Mouse (Mus musculus) neural tube, embryonic 11.5 days (tissue): ENCODE measurements at regions not wholly inside any gene's neighbourhood (a gene's known extent, or its start where the extent isn't known, plus 50 kb on each side); places are given as distances from the start of the nearest gene placed in this dataset.

Experiments
- ATAC-seq: fragments of 200-750 bp; cut with Nextera tagmentation; 2 replicates; pipeline ENCODE4 v1.8.0; 2017; ENCODE audit warnings: moderate number of reproducible peaks, mild to moderate bottlenecking, moderate TSS enrichment, moderate library complexity; ENCODE audit not compliant: insufficient read depth, low FRiP score, low TSS enrichment
- DNase-seq: peaks from one replicate; pipeline ENCODE4 v3.0.0-alpha.2; 2015; ENCODE audit warnings: low spot score
- H3K27ac ChIP-seq: fragments of 300-500 bp; sonication (generic); 2 replicates; pipeline ENCODE4 v1.5.1; 2014; ENCODE audit warnings: low read depth, mild to moderate bottlenecking, low read length
- H3K27me3 ChIP-seq: fragments of 300-500 bp; sonication (generic); 2 replicates; pipeline ENCODE4 v1.6.1; 2014; ENCODE audit warnings: mild to moderate bottlenecking, low read length, mixed read lengths; ENCODE audit not compliant: control insufficient read depth, insufficient read depth
- H3K36me3 ChIP-seq: fragments of 300-500 bp; sonication (generic); 2 replicates; pipeline ENCODE4 v1.6.1; 2014; ENCODE audit warnings: mild to moderate bottlenecking, low read length, moderate library complexity, mixed read lengths; ENCODE audit not compliant: control insufficient read depth, insufficient read depth
- H3K4me1 ChIP-seq: fragments of 300-500 bp; sonication (generic); 2 replicates; pipeline ENCODE4 v1.6.1; 2014; ENCODE audit warnings: low read length, mixed read lengths; ENCODE audit not compliant: control insufficient read depth, insufficient read depth
- H3K4me2 ChIP-seq: fragments of 300-500 bp; sonication (generic); 2 replicates; pipeline ENCODE4 v1.6.1; 2014; ENCODE audit warnings: low read depth, mild to moderate bottlenecking, moderate library complexity
- H3K4me3 ChIP-seq: fragments of 300-500 bp; sonication (generic); 2 replicates; pipeline ENCODE4 v1.5.1; 2014; ENCODE audit warnings: low read depth, low read length
- H3K9ac ChIP-seq: fragments of 300-500 bp; sonication (generic); 2 replicates; pipeline ENCODE4 v1.6.1; 2014; ENCODE audit warnings: mild to moderate bottlenecking, low read length
- H3K9me3 ChIP-seq: fragments of 300-500 bp; sonication (generic); 2 replicates; pipeline ENCODE4 v1.6.1; 2016; ENCODE audit warnings: low read length; ENCODE audit not compliant: control insufficient read depth
- WGBS: fragments of 180-500 bp; shearing (Covaris S2); extraction: QIAGEN DNeasy Blood & Tissue Kit; methylation state at CpG from one replicate; pipeline ENCODE4 v1.1.7; 2014; 5-methylcytosine and 5-hydroxymethylcytosine counted together

- no peaks in the 10 kb centered on the region for H3K36me3 ChIP-seq
- ATAC-seq (no peak), DNase-seq (no peak)
- H3K27me3 ChIP-seq = no peaks in the 10 kb centered on the region
- H3K27ac ChIP-seq = no peak overlapping the region
- H3K4me3 ChIP-seq = no peak overlapping the region
- no peaks in the 10 kb centered on the region for H3K9me3 ChIP-seq
- 0 out of 2 replicates have a peak, but pooled peaks cover 5% of the 10 kb centered on the region for H3K4me1 ChIP-seq
- H3K4me2 ChIP-seq = no peak overlapping the region; the same call in 1 of the 2 replicates
- 23% methylated on average over 9 of the region's 9 CpGs for WGBS
- H3K9ac ChIP-seq = no peak overlapping the region
Measured at GRCm38 (mm10) chr2:106431637-106432199, 261.4 kb upstream of the Mpped2 start.

GRCm38 (mm10) chr2:106436136-106436535 lies 256.9 kb upstream of the Mpped2 start:
- ATAC-seq (no peak), DNase-seq (no peak)
- H3K27ac ChIP-seq = no peak overlapping the region
- H3K4me3 ChIP-seq = no peak overlapping the region
- 0 out of 2 replicates have a peak, but pooled peaks cover 3% of the 10 kb centered on the region for H3K4me1 ChIP-seq
- H3K9me3 ChIP-seq = no peaks in the 10 kb centered on the region
- H3K4me2 ChIP-seq = no peak overlapping the region
- 36% methylated on average over 2 of the region's 2 CpGs for WGBS
- no peaks in the 10 kb centered on the region for H3K27me3 ChIP-seq
- H3K9ac ChIP-seq = no peak overlapping the region
- H3K36me3 ChIP-seq = no peaks in the 10 kb centered on the region

- no peak overlapping the region for H3K4me3 ChIP-seq
- no peaks in the 10 kb centered on the region for H3K27me3 ChIP-seq
- H3K36me3 ChIP-seq = no peaks in the 10 kb centered on the region
- 84% methylated on average over 7 of the region's 7 CpGs for WGBS
- H3K9ac ChIP-seq = no peak overlapping the region
- no peak overlapping the region for H3K4me2 ChIP-seq
- ATAC-seq (no peak), DNase-seq (no peak)
- H3K4me1 ChIP-seq = no peaks in the 10 kb centered on the region
- H3K9me3 ChIP-seq = no peaks in the 10 kb centered on the region
- no peak overlapping the region for H3K27ac ChIP-seq
Measured at GRCm38 (mm10) chr2:106454310-106454974, 238.6 kb upstream of the Mpped2 start.

GRCm38 (mm10) chr2:106455039-106455438 lies 238.0 kb upstream of the Mpped2 start:
- H3K9ac ChIP-seq = no peak overlapping the region
- no peak overlapping the region for H3K4me2 ChIP-seq
- no peak overlapping the region for H3K4me3 ChIP-seq
- no peaks in the 10 kb centered on the region for H3K4me1 ChIP-seq
- WGBS = 89% methylated on average over 4 of the region's 4 CpGs
- H3K36me3 ChIP-seq = no peaks in the 10 kb centered on the region
- no peaks in the 10 kb centered on the region for H3K9me3 ChIP-seq
- ATAC-seq = no peak
- H3K27me3 ChIP-seq = no peaks in the 10 kb centered on the region
- no peak overlapping the region for H3K27ac ChIP-seq
- no peak for DNase-seq

GRCm38 (mm10) chr2:106455972-106456371 lies 237.1 kb upstream of the Mpped2 start:
- no peaks in the 10 kb centered on the region for H3K4me1 ChIP-seq
- no peaks in the 10 kb centered on the region for H3K36me3 ChIP-seq
- WGBS = 80% methylated on average over 3 of the region's 3 CpGs
- no peak overlapping the region for H3K27ac ChIP-seq
- DNase-seq (no peak), ATAC-seq (no peak)
- no peak overlapping the region for H3K4me2 ChIP-seq
- no peaks in the 10 kb centered on the region for H3K27me3 ChIP-seq
- H3K9me3 ChIP-seq = no peaks in the 10 kb centered on the region
- H3K9ac ChIP-seq = no peak overlapping the region
- no peak overlapping the region for H3K4me3 ChIP-seq

GRCm38 (mm10) chr2:106458003-106458402 lies 235.1 kb upstream of the Mpped2 start:
- Histone ChIP-seq H3K4me3 (no peak overlapping the region), H3K4me1 (no peaks in the 10 kb centered on the region), H3K4me2 (no peak overlapping the region), H3K27ac (no peak overlapping the region), H3K36me3 (no peaks in the 10 kb centered on the region), H3K9me3 (no peaks in the 10 kb centered on the region), H3K27me3 (no peaks in the 10 kb centered on the region), H3K9ac (no peak overlapping the region)
- no peak for ATAC-seq
- 54% methylated on average over 5 of the region's 5 CpGs for WGBS
- no peak for DNase-seq

- no peak for DNase-seq
- no peak overlapping the region for H3K4me3 ChIP-seq
- H3K36me3 ChIP-seq = no peaks in the 10 kb centered on the region
- H3K27me3 ChIP-seq = no peaks in the 10 kb centered on the region
- H3K9ac ChIP-seq = no peak overlapping the region
- no peak overlapping the region for H3K4me2 ChIP-seq
- ATAC-seq = no peak
- H3K9me3 ChIP-seq = no peaks in the 10 kb centered on the region
- WGBS = 67% methylated on average over 8 of the region's 8 CpGs
- no peaks in the 10 kb centered on the region for H3K4me1 ChIP-seq
- no peak overlapping the region for H3K27ac ChIP-seq
Measured at GRCm38 (mm10) chr2:106461021-106461420, 232.0 kb upstream of the Mpped2 start.

- DNase-seq = no peak
- ATAC-seq = no peak
Measured at GRCm38 (mm10) chr2:106461490-106461889, 231.6 kb upstream of the Mpped2 start.

GRCm38 (mm10) chr2:106461973-106462637 lies 231.0 kb upstream of the Mpped2 start:
- Histone ChIP-seq H3K4me3 (no peak overlapping the region), H3K4me1 (no peaks in the 10 kb centered on the region), H3K27me3 (no peaks in the 10 kb centered on the region), H3K27ac (no peak overlapping the region), H3K9me3 (no peaks in the 10 kb centered on the region), H3K4me2 (no peak overlapping the region), H3K9ac (no peak overlapping the region), H3K36me3 (no peaks in the 10 kb centered on the region)
- no peak for ATAC-seq
- 78% methylated on average over 12 of the region's 12 CpGs for WGBS
- DNase-seq = no peak

More at GRCm38 (mm10) chr2:106461490-106461889, 231.6 kb upstream of the Mpped2 start:
- no peaks in the 10 kb centered on the region for H3K9me3 ChIP-seq
- H3K36me3 ChIP-seq = no peaks in the 10 kb centered on the region
- H3K9ac ChIP-seq = no peak overlapping the region
- H3K4me2 ChIP-seq = no peak overlapping the region
- H3K27ac ChIP-seq = no peak overlapping the region
- 78% methylated on average over 7 of the region's 7 CpGs for WGBS
- H3K4me1 ChIP-seq = no peaks in the 10 kb centered on the region
- H3K27me3 ChIP-seq = no peaks in the 10 kb centered on the region
- H3K4me3 ChIP-seq = no peak overlapping the region
